Mouse (Mus musculus) left cerebral cortex, postnatal 25 days (tissue): ENCODE measurements around the gene Cwf19l2. TPM values are rescaled to one million over a fixed set of nuclear protein-coding genes. Genes with fewer than 3 reads are reported as not detected.
"Not testable (repeated sequence)": the region's sequence is repeated elsewhere in the genome, so short reads cannot be mapped to it uniquely, and the experiment has no call there.

Experiments
- DNase-seq, 2 experiments: peaks; one replicate each; pipeline ENCODE4 v3.0.0; 2022; ENCODE audit warnings: low spot score in 2 of 2, mixed read lengths in 1 of 2
- intact Hi-C: fragments of 180-260 bp; cut with DNase I; formaldehyde crosslinking; loops from one replicate; pipeline ENCODE4 v1.15.1; 2025
- total RNA-seq, 2 experiments: library from RNA; stranded (reverse); gene quantifications; 2 replicates each; pipeline ENCODE4 v1.2.3; 2021

The Cwf19l2 gene
- total RNA-seq, result 10 to 100 TPM; 15.7 to 17.0 TPM

DNA sequence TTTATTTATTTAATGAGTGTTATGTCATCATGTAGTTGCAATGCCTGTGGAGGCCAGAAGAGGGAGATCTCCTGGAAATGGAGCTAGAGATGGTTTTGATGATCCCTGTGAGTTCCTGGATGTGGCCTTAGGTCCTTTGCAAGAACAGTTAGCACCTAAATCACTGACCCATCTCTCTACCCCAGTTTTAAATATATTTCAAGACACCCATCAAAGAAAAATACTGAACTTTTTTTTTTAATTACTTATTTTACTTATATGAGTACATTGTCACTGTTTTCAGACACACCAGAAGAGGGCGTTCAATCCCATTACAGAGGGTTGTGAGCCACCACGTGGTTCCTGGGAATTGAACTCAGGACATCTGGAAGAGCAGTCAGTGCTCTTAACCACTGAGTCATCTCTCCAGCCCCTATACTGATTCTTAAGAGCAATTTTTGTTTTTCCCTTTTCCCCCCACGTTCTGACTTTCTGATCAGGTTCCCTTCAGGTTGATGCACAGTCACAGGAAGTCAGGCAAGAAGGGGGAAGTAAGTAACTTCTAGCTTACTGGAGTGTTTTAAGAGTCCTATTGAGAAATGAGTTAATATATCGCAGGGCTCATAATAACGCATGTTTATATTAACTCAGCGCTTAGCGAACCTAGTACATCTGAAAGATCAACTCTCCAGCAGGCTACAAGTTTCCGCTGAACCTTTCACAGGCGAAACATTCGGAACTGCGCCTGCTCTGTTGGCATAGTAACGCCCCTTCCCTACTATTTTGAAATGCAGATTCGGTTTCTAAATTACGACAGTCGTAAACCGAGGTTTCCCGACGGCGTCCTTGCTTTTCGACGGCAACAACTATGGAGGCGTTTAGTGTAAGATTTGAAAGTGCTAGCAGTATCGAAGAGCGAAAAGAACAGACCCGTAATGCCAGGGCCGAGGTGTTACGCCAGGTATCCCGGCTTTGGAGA, at the start of gene Cwf19l2:
TSS of gene Cwf19l2 (plus strand) at position 342 of the 958 bp plus-strand sequence.
- DNase-seq, result peak; percentile 86 to 95
- intact Hi-C loops, result loop anchor here (5.0 kb wide), 2 partner anchors 129 to 904 kb away; partner anchors contain the start of genes Aasdhppt, Gucy1a2 and Kbtbd3

GRCm38 (mm10) chr9:3376323-3376722, 27.1 kb upstream of the Cwf19l2 start:
- intact Hi-C loops, DNase-seq: not testable (repeated sequence)

DNA sequence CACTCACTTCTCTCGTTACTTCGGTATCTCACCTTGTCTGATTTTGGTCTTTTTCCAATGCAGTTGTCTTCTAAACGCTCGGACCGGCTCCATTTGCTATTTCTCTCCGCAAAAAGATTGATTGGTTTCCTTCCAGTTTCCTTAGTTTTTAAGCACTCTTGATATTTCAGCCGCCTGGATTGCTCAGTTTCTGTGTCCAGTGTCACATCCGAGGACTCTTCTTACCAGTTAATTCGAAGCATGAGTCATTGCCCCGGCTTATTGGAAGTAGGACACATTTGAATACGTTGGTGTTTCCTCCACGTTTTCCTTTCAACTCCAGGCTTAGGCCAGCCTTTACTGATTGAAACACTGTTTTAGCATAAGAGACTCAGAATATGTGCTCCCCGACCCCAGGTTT, 980 bp downstream of the Cwf19l2 start:
- intact Hi-C loops, result loop anchor here (5.0 kb wide), 2 partner anchors 128 to 903 kb away; partner anchors contain the start of genes Aasdhppt, Gucy1a2 and Kbtbd3
- peak; percentile 22 to 50 for DNase-seq

GRCm38 (mm10) chr9:3439555-3440300, 36.3 kb downstream of the Cwf19l2 start:
- intact Hi-C loops, DNase-seq: not testable (repeated sequence)

DNA sequence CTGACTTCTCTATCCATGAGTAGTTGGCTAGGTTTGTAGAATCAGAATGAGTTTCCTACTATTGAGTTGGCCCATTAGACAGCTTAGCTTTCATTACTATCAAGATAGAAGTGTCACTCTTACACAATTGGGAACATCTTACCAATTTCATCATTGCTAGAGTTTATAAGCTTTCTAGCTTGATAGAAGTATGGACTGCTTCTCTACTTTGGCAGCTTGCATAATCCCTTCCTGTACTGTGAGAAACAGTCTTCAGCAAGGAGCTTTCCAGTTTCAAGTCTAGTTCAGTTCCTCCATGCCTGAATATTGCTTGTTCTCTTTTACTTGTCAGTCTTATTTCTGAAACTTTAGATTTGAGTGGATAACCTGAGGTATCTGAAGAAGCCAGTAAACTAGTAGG, 68.5 kb downstream of the Cwf19l2 start:
- intact Hi-C loops, result no loop called here
- no peak for DNase-seq

DNA sequence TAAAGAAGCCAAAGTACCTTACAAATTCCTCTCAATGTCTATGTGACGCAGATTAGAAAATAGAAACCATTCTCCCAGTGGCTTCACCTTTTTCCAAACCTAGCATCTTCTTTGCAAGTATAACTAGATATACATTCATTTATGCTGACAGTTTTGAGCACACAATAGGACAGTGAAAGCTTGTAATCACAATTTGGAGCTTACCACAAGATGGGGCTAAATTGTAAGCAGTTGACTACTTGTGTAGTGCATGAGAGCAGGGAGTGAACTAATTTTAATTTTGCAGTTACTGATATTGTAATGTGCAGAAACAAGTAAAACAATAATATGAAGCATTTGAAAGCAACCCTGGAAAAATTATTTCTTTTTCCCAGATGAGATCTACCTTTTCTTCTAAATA, 115.3 kb downstream of the Cwf19l2 start:
- peak in 1 of 2 experiments; percentile 42 for DNase-seq
- intact Hi-C loops, result loop anchor here (5.0 kb wide), 1 partner anchor 689 kb away; no protein-coding TSS in a partner anchor

DNA sequence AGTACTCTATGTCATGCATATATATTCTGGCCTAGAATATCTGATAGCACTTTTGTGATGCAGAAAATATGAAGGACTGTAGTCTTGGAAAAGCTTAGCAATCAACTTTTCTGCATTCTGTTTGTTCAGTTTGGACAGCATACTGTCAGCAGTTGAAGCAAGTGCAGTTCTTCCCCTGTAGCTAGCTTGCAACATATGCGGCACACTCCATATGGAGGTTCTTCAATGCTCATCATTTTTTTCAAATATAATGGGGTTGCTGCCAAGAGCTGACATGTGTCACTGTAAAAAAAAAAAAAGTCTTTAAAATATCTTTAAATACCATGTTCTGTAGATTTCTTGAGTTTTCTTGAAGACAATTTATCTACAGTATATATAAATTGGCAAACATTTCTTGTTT, 115.8 kb downstream of the Cwf19l2 start:
- peak in 1 of 2 experiments; percentile 65 for DNase-seq
- intact Hi-C loops, result loop anchor here (5.0 kb wide), 1 partner anchor 688 kb away; no protein-coding TSS in a partner anchor

GRCm38 (mm10) chr9:3521031-3521430, 117.6 kb downstream of the Cwf19l2 start:
- intact Hi-C loops, result no loop called here
- DNase-seq, result no peak

Other genes starting within 250 kb of the Cwf19l2 start
- gene Alkbh8, start 68.5 kb upstream of the Cwf19l2 start, total RNA-seq, result 10 to 100 TPM; 48.1 to 52.8 TPM
- 10 to 100 TPM; 91.9 to 98.4 TPM for gene Gucy1a2, start 129.2 kb downstream of the Cwf19l2 start, total RNA-seq